Mouse (Mus musculus): ENCODE measurements around the gene Pnmt. TPM values are rescaled to one million over a fixed set of nuclear protein-coding genes. Genes with fewer than 3 reads are reported as not detected.

Gene Pnmt
- polyA plus RNA-seq, 1 experiment from 2014 or later, result not detected

DNA sequence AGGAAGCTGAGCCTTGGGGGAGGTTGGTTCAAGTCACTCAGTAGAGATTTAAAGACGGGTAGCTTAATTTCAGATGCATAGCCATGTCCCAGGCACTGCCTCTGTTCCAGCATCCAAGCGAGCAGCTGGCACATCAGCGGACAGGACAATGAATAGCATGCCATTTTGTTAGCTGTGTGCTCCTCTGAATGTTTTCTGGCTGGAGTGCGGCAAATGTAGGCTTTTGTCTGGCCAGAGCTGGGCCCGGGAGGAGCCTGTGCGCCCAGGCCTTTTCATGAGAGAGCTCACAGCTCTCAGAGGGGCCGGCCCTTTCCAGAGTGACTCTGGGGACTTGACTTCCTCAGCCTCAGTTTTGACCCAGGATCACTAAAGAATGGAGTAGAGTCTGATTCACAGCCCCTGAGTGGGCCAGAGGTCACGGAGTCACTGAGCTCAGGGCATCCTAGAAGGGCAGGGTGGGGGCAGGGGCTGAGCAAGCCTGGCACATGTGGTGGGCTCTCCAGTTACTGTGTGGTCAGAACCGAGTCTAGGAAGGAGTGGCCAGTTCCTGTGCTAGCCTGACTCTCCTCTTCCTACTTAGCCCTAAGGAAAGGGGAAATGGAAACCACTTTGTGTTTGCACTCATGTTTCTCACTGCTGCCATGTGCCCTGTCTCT, 25.3 kb upstream of the Pnmt start:
- no peaks in the 10 kb centered on the region for H3K9me3 ChIP-seq (replicated peaks)
- 0 out of 2 replicates have a peak overlapping the region, but pooled peaks have one; percentile 4 for H3K4me2 ChIP-seq
- no peaks in the 10 kb centered on the region for H3K36me3 ChIP-seq (replicated peaks)
- H3K9ac ChIP-seq, result 0 out of 2 replicates have a peak overlapping the region, but pooled peaks have one; percentile 2
- 51% methylated on average over 9 of the region's 9 CpGs for WGBS (ENCODE audit: insufficient replicate concordance)
- ATAC-seq (ENCODE audit: insufficient read depth), result no peak
- H3K4me3 ChIP-seq (replicated peaks), result no peak overlapping the region
- no peaks in the 10 kb centered on the region for H3K27me3 ChIP-seq
- H3K27ac ChIP-seq (replicated peaks), result peak overlapping the region; percentile 35
- peaks cover 69% of the 10 kb centered on the region for H3K4me1 ChIP-seq (replicated peaks)

DNA sequence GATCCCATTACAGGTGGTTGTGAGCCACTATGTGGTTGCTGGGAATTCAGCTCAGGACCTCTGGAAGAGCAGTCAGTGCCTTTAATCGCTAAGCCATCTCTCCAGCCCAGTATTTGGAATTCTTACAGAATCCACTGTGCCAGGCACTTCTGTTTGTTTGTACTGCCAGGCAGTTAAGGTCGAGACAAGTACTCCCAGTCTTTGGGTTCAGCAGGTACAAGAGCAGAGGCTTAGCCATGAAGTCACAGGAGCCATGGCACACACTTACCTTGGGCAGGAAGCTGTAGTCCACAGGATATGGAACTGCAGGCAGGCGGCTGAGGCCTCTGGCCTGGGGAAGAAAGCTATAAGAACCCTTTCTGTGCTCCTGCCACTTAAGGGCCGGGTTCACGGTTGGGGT, 22.4 kb upstream of the Pnmt start:
- no peak overlapping the region for H3K4me3 ChIP-seq (replicated peaks)
- no peaks in the 10 kb centered on the region for H3K36me3 ChIP-seq (replicated peaks)
- no peak for ATAC-seq (ENCODE audit: insufficient read depth)
- no peaks in the 10 kb centered on the region for H3K9me3 ChIP-seq (replicated peaks)
- H3K4me1 ChIP-seq (replicated peaks), result peaks cover 52% of the 10 kb centered on the region
- no peaks in the 10 kb centered on the region for H3K27me3 ChIP-seq
- no peak overlapping the region for H3K27ac ChIP-seq (replicated peaks)
- H3K9ac ChIP-seq, result no peak overlapping the region
- WGBS (ENCODE audit: insufficient replicate concordance), result 69% methylated on average over 5 of the region's 5 CpGs
- no peak overlapping the region for H3K4me2 ChIP-seq

DNA sequence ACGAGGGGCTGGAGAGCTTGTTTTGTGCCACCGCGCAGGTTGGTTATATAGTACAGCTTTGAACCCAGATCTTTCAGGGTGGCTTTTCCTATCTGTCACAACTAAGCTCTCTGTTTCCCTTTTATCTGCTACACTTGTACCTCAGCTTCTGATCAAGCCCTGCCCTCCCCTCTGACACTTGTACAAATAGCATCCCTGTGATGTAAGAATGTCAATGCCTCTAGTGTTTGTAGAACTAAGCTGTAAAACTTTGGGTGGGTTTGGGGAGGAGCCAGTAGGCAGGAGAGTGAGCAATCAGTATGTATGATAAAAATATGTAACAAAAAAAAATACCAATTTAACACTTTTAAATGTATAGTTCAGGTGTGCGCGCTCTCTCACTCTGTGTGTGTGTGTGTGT, 21.8 kb upstream of the Pnmt start:
- Histone ChIP-seq H3K4me3 (replicated peaks) (no peak overlapping the region), H3K4me1 (replicated peaks) (peaks cover 46% of the 10 kb centered on the region), H3K9me3 (replicated peaks) (no peaks in the 10 kb centered on the region), H3K27ac (replicated peaks) (no peak overlapping the region), H3K36me3 (replicated peaks) (no peaks in the 10 kb centered on the region), H3K4me2 (no peak overlapping the region), H3K27me3 (no peaks in the 10 kb centered on the region), H3K9ac (no peak overlapping the region)
- no peak for ATAC-seq (ENCODE audit: insufficient read depth)
- 82% methylated on average over 5 of the region's 5 CpGs for WGBS (ENCODE audit: insufficient replicate concordance)

DNA sequence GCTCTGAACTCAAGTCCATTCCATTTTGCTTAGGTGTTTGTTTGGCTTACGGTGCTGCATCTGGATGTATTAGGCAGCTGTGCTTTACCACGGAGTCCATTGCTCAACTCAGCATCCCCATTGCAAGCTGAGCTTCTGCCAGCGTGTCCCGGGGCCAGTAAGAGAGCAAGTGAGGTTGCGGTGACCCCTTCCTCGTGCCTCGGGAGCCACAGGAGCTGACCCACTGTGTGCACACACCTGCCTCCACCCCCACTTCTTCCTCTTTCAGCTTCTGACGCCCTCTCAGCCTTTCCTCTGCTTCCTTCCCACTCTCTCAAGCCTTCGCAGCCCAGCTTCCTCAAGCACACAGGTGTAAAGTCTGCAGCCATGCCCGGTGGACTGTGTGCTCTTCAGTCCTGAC, 20.0 kb upstream of the Pnmt start:
- Histone ChIP-seq H3K36me3 (replicated peaks) (no peaks in the 10 kb centered on the region), H3K27ac (replicated peaks) (no peak overlapping the region), H3K4me2 (no peak overlapping the region), H3K9me3 (replicated peaks) (no peaks in the 10 kb centered on the region), H3K4me3 (replicated peaks) (no peak overlapping the region), H3K27me3 (no peaks in the 10 kb centered on the region), H3K4me1 (replicated peaks) (peaks cover 29% of the 10 kb centered on the region), H3K9ac (no peak overlapping the region)
- WGBS (ENCODE audit: insufficient replicate concordance), result 44% methylated on average over 10 of the region's 10 CpGs
- ATAC-seq (ENCODE audit: insufficient read depth), result no peak

DNA sequence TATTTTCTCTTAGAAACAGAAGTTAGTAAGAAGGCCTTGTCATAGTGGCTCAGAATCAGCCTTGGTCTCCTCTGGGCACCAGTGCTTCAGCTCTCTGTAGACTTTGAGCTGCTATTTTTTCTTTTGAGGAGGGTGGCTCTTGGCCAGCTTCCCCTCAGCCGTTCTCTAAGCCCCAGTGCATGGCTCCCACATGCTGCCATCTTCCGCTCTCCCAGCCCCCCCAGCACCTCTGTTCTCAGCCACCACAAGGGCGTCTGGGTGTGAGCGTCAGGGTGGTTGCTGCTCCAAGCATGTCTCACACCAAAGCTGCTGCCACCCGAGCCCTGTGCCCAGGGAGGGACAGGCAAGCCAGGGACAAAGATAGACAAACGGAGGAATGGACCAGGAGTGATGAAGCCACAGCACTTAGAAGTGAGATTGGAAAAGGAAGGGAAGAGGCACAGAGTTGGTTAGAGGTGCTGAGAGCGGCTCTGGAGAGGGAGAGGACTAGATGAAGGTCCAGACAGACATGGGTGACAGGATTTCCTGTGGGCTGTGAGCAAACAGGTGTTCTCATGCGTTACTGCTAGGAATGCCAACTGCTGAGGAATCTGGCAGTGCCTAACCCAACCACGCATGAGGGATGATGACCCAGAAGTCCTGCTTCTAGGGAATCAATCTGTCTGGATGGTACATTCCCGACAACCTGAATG, 18.9 kb upstream of the Pnmt start:
- no peaks in the 10 kb centered on the region for H3K36me3 ChIP-seq (replicated peaks)
- WGBS (ENCODE audit: insufficient replicate concordance), result 60% methylated on average over 10 of the region's 10 CpGs
- ATAC-seq (ENCODE audit: insufficient read depth), result no peak

DNA sequence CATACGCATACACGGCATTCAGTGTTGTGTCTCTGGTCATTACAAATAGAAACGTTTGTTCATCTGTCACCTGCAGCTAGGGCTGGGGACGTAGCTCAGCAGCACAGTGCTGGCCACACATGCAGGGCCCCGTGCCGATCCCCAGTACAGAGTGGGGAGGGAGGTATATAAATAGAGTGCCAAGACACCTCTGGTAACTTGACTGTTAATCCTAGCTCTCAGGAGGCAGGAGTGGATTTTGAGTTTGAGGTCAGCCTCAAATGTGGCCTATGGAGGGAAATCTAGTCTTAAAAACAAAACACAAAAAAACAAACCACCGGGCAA, 18.4 kb upstream of the Pnmt start:
- Histone ChIP-seq H3K9ac (no peak overlapping the region), H3K9me3 (replicated peaks) (no peaks in the 10 kb centered on the region), H3K27ac (replicated peaks) (no peak overlapping the region), H3K36me3 (replicated peaks) (0 out of 2 replicates have a peak, but pooled peaks cover 2% of the 10 kb centered on the region), H3K4me2 (no peak overlapping the region), H3K4me1 (replicated peaks) (peaks cover 14% of the 10 kb centered on the region), H3K27me3 (no peaks in the 10 kb centered on the region), H3K4me3 (replicated peaks) (no peak overlapping the region)
- ATAC-seq (ENCODE audit: insufficient read depth), result no peak
- 74% methylated on average over 7 of the region's 7 CpGs for WGBS (ENCODE audit: insufficient replicate concordance)

More for the DNA sequence above, 18.9 kb upstream of the Pnmt start:
- Histone ChIP-seq H3K4me1 (replicated peaks) (peaks cover 19% of the 10 kb centered on the region), H3K27me3 (no peaks in the 10 kb centered on the region), H3K9me3 (replicated peaks) (no peaks in the 10 kb centered on the region), H3K4me3 (replicated peaks) (no peak overlapping the region), H3K4me2 (no peak overlapping the region), H3K27ac (replicated peaks) (no peak overlapping the region), H3K9ac (no peak overlapping the region)

DNA sequence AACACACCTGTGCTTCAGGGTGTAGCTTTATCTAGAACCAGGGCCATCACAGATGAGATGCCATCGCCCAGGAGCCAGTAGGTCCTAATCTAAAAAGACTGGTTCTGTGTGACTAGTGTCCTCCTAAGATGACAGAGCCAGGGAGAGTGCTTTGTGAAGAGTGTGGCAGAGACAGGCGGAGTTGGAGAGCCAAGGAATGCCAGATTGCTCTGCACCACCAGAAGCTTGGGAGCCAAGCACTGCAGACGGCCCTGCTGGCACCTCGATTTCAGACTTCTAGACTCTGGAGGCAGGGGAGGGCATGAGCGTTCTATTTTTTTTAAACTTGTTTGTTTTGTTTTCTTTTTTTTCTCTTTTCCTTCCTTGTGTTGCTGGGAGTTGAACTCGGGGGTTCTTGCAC, 16.9 kb upstream of the Pnmt start:
- Histone ChIP-seq H3K4me2 (no peak overlapping the region), H3K9me3 (replicated peaks) (no peaks in the 10 kb centered on the region), H3K4me1 (replicated peaks) (peaks cover 6% of the 10 kb centered on the region), H3K27me3 (no peaks in the 10 kb centered on the region), H3K27ac (replicated peaks) (no peak overlapping the region), H3K36me3 (replicated peaks) (0 out of 2 replicates have a peak, but pooled peaks cover 8% of the 10 kb centered on the region), H3K4me3 (replicated peaks) (no peak overlapping the region), H3K9ac (no peak overlapping the region)
- ATAC-seq (ENCODE audit: insufficient read depth), result no peak
- 69% methylated on average over 6 of the region's 6 CpGs for WGBS (ENCODE audit: insufficient replicate concordance)

DNA sequence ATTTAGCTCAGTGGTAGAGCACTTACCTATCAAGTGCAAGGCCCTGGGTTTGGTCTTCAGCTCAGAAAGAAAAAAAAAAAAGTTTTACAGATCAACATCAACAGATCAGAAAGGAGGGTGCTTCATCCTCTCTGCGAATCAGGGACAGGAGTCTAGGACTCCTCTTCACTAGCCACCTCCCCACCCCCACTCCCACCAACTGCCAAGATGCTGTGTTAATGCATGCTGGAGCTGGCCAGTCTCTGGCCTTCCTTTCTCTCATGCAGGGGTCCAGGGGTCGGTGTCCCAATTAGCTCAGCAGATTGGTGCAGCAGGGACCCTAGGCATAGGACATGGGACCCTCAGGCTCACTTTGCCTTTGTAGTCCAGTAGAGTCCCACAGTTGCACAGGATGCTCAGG, 15.7 kb upstream of the Pnmt start:
- H3K4me1 ChIP-seq (replicated peaks), result peaks cover 6% of the 10 kb centered on the region
- no peak overlapping the region for H3K4me2 ChIP-seq
- no peaks in the 10 kb centered on the region for H3K27me3 ChIP-seq
- peaks cover 20% of the 10 kb centered on the region for H3K36me3 ChIP-seq (replicated peaks)
- H3K27ac ChIP-seq (replicated peaks), result no peak overlapping the region
- H3K4me3 ChIP-seq (replicated peaks), result no peak overlapping the region
- H3K9me3 ChIP-seq (replicated peaks), result no peaks in the 10 kb centered on the region
- 62% methylated on average over 2 of the region's 2 CpGs for WGBS (ENCODE audit: insufficient replicate concordance)
- H3K9ac ChIP-seq, result no peak overlapping the region
- ATAC-seq (ENCODE audit: insufficient read depth), result no peak

DNA sequence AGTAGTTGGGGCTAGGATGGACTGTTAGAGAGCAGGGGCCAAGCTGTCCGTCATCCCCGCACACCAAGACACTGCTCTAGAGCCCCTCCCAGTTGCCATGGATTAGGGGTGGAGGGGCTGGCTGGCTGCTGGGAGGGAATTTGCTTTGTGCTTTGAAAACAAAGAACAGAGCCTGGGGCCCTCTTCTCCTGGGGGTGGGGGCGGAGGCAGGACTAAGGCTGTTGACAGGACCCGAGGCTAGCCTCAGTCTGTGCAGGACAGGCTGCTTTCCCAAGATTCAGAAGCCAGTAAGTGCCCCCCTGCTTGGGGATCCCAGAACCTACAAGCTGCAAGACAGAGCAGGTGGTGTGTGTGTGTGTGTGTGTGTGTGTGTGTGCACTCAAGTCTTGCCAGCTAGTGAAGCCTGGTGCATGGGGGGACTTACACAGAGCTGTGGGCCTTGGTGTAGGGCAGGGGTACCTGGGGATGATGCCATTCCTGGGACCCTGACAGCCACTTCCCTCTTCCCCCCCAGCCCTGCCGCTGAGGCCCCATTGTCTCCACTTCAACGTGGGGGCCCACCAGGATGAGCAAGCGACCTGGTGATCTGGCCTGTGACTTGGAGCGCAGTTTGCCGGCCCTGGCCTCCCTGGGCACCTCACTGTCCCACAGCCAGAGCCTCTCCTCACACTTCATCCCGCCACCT, 14.6 kb upstream of the Pnmt start:
- no peak for ATAC-seq (ENCODE audit: insufficient read depth)
- H3K4me3 ChIP-seq (replicated peaks), result no peak overlapping the region
- H3K4me2 ChIP-seq, result no peak overlapping the region
- WGBS (ENCODE audit: insufficient replicate concordance), result 57% methylated on average over 10 of the region's 10 CpGs
- H3K4me1 ChIP-seq (replicated peaks), result peaks cover under 1% of the 10 kb centered on the region; the same call in 1 of the 2 replicates
- no peaks in the 10 kb centered on the region for H3K9me3 ChIP-seq (replicated peaks)
- no peak overlapping the region for H3K27ac ChIP-seq (replicated peaks)
- peaks cover 31% of the 10 kb centered on the region for H3K36me3 ChIP-seq (replicated peaks)
- no peak overlapping the region for H3K9ac ChIP-seq
- H3K27me3 ChIP-seq, result no peaks in the 10 kb centered on the region

DNA sequence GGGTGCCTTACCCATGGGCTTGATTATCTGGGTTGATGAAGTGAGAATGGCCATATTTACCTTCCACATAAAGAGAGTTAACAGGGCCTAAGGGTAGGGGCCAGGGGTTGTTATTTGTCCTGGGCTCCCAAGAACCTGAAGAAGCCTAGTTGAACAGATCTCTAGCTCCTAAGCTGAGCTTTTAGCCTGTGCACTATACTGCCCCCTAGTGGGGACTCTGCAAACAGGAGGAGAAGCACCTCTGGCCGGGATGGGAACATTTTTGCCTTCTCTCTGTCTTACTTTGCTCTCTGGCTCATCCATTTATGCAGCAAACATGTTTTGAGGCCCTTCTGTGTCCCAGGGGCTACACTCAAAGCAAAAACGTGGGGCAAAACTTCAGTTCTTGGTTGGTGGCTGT, 13.8 kb upstream of the Pnmt start:
- Histone ChIP-seq H3K4me2 (no peak overlapping the region), H3K36me3 (replicated peaks) (peaks cover 38% of the 10 kb centered on the region), H3K9ac (no peak overlapping the region), H3K9me3 (replicated peaks) (no peaks in the 10 kb centered on the region), H3K27ac (replicated peaks) (no peak overlapping the region), H3K4me1 (replicated peaks) (no peaks in the 10 kb centered on the region; the same call in 1 of the 2 replicates), H3K4me3 (replicated peaks) (no peak overlapping the region), H3K27me3 (no peaks in the 10 kb centered on the region)
- 4% methylated on average over 2 of the region's 2 CpGs for WGBS (ENCODE audit: insufficient replicate concordance)
- ATAC-seq (ENCODE audit: insufficient read depth), result no peak

DNA sequence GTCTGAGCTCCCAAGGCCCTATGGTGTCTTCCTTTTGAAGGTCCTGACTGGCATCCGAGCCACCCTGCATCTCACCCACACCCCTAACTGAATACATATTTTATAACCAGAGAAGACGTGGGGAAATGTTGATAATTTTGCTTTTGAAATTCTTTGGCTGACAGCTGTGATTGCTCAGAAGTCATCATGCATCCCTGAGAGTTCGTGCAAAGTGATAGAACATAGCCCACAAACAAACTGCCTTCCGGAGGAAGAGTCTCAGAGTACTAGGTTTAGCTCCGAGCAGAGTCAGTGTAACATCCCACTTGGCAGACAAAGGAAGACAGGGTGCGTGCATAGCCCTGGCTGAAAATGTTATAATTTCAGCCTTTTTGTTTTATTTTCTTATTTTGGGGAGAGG, 13.0 kb upstream of the Pnmt start:
- 71% methylated on average over 6 of the region's 6 CpGs for WGBS (ENCODE audit: insufficient replicate concordance)
- Histone ChIP-seq H3K9ac (no peak overlapping the region), H3K4me3 (replicated peaks) (no peak overlapping the region), H3K27ac (replicated peaks) (no peak overlapping the region), H3K27me3 (no peaks in the 10 kb centered on the region), H3K9me3 (replicated peaks) (no peaks in the 10 kb centered on the region), H3K4me2 (no peak overlapping the region), H3K36me3 (replicated peaks) (peaks cover 46% of the 10 kb centered on the region), H3K4me1 (replicated peaks) (no peaks in the 10 kb centered on the region; the same call in 1 of the 2 replicates)
- ATAC-seq (ENCODE audit: insufficient read depth), result no peak
